Mouse (Mus musculus) E14TG2a.4 (cell line): ENCODE data around the gene Spata25.

Source experiments
- CTCF ChIP-seq: conservative IDR thresholded peaks from 2 replicates; pipeline ENCODE4 v1.5.1; 2014; ENCODE audit warnings: low read length
- POU5F1 ChIP-seq: IDR thresholded peaks from 2 replicates; pipeline ENCODE4 v1.6.1; 2014; ENCODE audit warnings: low read length, borderline replicate concordance

- no peak for TF ChIP-seq CTCF
- no peak for TF ChIP-seq POU5F1
These were observed 32.5 kb downstream of the Spata25 start for GRCm38 (mm10) chr2:164795868-164796267.
